Mouse (Mus musculus) liver, embryonic 16.5 days (tissue): Measurements from ENCODE around the gene Gm48551. TPM values are rescaled to one million over a fixed set of nuclear protein-coding genes. Genes with fewer than 3 reads are reported as not detected.

Experiments used
- ATAC-seq: fragments of 200-750 bp; cut with Nextera tagmentation; 2 replicates; pipeline ENCODE4 v1.8.0; 2017; ENCODE audit warnings: low read depth, mild to moderate bottlenecking, moderate number of reproducible peaks, moderate library complexity
- H3K27ac ChIP-seq: fragments of 300-500 bp; sonication (generic); 2 replicates; pipeline ENCODE4 v1.5.1; 2014; ENCODE audit warnings: mild to moderate bottlenecking, low read length
- H3K27me3 ChIP-seq: fragments of 300-500 bp; sonication (generic); 2 replicates; pipeline ENCODE4 v1.6.1; 2014; ENCODE audit warnings: low read depth, low read length, mixed read lengths; ENCODE audit not compliant: control insufficient read depth, insufficient read depth
- H3K36me3 ChIP-seq: fragments of 300-500 bp; sonication (generic); 2 replicates; pipeline ENCODE4 v1.6.1; 2014; ENCODE audit warnings: mild to moderate bottlenecking; ENCODE audit not compliant: control insufficient read depth, insufficient read depth
- H3K4me1 ChIP-seq: fragments of 300-500 bp; sonication (generic); 2 replicates; pipeline ENCODE4 v1.6.1; 2014; ENCODE audit warnings: low read depth, low read length, mixed read lengths; ENCODE audit not compliant: control insufficient read depth
- H3K4me2 ChIP-seq: fragments of 300-500 bp; sonication (generic); 2 replicates; pipeline ENCODE4 v1.6.1; 2014; ENCODE audit warnings: low read depth, low read length, mixed read lengths
- H3K4me3 ChIP-seq: fragments of 300-500 bp; sonication (generic); 2 replicates; pipeline ENCODE4 v1.5.1; 2014; ENCODE audit warnings: low read depth, mild to moderate bottlenecking, low read length
- H3K9ac ChIP-seq: fragments of 300-500 bp; sonication (generic); 2 replicates; pipeline ENCODE4 v1.6.1; 2014; ENCODE audit warnings: low read depth, low read length
- H3K9me3 ChIP-seq: fragments of 300-500 bp; sonication (generic); replicated peaks from 2 replicates; pipeline ENCODE4 v1.6.1; 2016; ENCODE audit warnings: low read length; ENCODE audit not compliant: control insufficient read depth
- WGBS: fragments of 180-500 bp; shearing (Covaris S2); extraction: QIAGEN DNeasy Blood & Tissue Kit; methylation state at CpG from one replicate; pipeline ENCODE4 v1.1.7; 2014; ENCODE audit not compliant: insufficient replicate concordance; 5-methylcytosine and 5-hydroxymethylcytosine counted together
- polyA plus RNA-seq: library from polyadenylated mRNA; unstranded; fragments of >200 nt; fragmentation: Nextera tagmentation; extraction: Ambion mirVana; gene quantifications from 2 replicates; pipeline ENCODE4 v1.2.1, GENCODE M21; 2015

Gm48551 gene
- polyA plus RNA-seq, 1 experiment from 2014 or later, result 0.55 TPM

DNA sequence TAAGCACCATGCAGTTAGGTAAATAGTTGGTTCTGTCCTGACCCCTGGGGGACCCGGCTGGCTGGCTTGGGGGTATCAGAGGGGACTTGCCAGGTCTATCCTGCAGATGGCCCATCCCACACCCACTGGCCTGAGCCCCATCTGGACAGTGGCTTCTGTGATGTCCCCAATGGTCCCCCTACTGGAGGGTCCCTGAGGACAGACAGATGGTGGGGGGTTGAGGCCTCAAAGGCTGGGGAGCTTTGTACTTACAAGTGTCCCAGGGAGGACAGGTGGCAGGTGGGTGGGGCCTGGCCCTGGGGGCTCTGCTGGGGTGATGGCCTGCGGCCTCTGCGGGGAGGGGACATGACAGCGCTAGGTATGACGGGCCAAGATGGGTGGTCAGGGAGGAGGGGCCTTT is 15.0 kb downstream of the Gm48551 start:
- no peak overlapping the region for H3K9ac ChIP-seq
- no peak overlapping the region for H3K4me3 ChIP-seq
- no peak for ATAC-seq
- no peaks in the 10 kb centered on the region for H3K9me3 ChIP-seq
- no peaks in the 10 kb centered on the region for H3K36me3 ChIP-seq
- peaks cover 3% of the 10 kb centered on the region; the same call in 1 of the 2 replicates for H3K27me3 ChIP-seq
- 83% methylated on average over 5 of the region's 5 CpGs for WGBS
- H3K4me2 ChIP-seq, result no peak overlapping the region
- H3K4me1 ChIP-seq, result peaks cover 18% of the 10 kb centered on the region
- no peak overlapping the region for H3K27ac ChIP-seq

DNA sequence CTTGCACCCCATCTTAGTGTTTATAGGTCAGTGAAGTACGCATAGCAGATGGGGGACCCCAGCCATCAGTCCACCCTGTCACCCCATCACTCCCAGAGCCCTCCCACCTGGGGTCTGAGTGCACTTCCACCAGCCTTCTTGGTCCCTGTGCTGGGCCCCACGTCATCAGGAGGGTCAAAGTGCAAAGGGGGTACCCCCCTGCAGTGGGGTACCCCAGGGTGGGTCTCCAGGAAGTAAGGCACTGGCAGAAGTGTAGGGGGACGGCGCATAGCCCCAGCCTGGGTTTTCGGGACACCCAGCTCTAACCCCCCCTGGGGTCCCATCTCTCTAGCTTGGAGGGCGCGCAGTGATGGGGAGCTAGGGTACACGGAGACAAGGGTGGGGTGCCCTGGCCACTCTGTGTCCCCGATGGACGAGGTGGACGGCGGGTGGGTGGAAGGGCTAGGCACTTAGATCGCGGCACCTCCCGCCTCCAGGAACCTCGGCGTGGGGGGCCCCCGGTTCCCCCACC is 15.6 kb downstream of the Gm48551 start:
- H3K4me2 ChIP-seq, result no peak overlapping the region
- no peaks in the 10 kb centered on the region for H3K9me3 ChIP-seq
- no peak overlapping the region for H3K9ac ChIP-seq
- H3K4me1 ChIP-seq, result peaks cover 18% of the 10 kb centered on the region
- H3K27ac ChIP-seq, result no peak overlapping the region
- H3K4me3 ChIP-seq, result no peak overlapping the region
- no peak for ATAC-seq
- 86% methylated on average over 18 of the region's 18 CpGs for WGBS
- peaks cover 8% of the 10 kb centered on the region for H3K27me3 ChIP-seq
- H3K36me3 ChIP-seq, result no peaks in the 10 kb centered on the region

DNA sequence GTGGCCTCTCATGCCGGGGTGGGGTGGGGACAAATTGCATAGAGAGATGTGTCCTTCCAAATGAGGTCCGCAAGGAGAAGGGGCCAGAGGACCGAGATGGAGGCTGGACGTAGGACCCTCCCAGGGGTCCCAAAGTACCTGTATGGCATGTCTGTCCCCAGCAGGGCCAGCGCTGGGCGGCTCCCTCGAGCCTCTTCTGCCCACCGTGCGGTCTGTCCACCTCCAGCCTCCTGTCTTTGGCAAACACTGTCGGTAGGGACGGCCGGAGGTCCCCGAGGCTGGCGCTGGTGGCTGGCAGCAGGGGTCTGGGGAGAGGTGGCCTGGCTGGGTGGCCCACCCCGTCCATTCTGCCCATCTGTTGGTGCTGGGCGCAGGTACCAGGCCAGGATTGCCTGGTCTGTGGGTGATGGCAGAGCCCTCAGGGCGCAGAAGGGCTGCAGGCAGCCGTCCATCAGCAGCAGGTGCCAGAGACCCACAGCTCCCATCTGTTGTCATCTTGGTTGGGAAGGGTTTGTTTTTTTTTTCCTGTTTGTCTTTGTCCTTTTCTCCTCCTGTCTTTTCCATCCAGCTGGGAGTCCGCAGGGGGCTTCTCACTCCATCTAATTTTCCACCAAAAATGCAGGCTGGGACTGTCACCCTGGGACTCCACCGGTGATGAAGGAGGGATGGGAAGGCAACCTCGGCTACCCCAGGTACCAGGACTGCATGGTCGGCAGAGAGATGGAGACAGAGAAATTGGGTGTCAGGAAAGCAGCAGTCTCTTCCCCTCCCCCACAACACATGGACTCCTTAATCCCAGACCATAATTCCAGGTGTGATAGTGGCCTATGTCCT is 16.3 kb downstream of the Gm48551 start:
- Histone ChIP-seq H3K4me2 (no peak overlapping the region), H3K9me3 (no peaks in the 10 kb centered on the region), H3K9ac (no peak overlapping the region), H3K4me3 (no peak overlapping the region), H3K27me3 (peaks cover 8% of the 10 kb centered on the region), H3K27ac (no peak overlapping the region), H3K36me3 (no peaks in the 10 kb centered on the region), H3K4me1 (peaks cover 18% of the 10 kb centered on the region)
- WGBS, result 66% methylated on average over 22 of the region's 22 CpGs
- ATAC-seq, result no peak

DNA sequence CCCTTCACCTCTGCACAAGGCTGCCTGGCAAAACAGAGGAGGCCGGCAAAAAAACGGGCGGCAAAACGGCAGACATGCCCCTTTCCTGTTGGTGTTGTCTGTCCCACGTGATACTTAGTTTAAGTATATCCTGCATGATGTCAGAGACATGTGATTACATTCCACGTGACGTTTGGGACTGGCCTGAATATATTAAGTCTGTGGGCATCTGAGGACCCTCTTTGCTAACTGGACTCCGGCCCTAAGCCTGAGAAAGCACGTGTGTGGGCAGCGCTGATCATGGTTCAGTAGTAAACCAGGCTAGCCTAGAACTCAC is 16.9 kb downstream of the Gm48551 start:
- 48% methylated on average over 10 of the region's 10 CpGs for WGBS

DNA sequence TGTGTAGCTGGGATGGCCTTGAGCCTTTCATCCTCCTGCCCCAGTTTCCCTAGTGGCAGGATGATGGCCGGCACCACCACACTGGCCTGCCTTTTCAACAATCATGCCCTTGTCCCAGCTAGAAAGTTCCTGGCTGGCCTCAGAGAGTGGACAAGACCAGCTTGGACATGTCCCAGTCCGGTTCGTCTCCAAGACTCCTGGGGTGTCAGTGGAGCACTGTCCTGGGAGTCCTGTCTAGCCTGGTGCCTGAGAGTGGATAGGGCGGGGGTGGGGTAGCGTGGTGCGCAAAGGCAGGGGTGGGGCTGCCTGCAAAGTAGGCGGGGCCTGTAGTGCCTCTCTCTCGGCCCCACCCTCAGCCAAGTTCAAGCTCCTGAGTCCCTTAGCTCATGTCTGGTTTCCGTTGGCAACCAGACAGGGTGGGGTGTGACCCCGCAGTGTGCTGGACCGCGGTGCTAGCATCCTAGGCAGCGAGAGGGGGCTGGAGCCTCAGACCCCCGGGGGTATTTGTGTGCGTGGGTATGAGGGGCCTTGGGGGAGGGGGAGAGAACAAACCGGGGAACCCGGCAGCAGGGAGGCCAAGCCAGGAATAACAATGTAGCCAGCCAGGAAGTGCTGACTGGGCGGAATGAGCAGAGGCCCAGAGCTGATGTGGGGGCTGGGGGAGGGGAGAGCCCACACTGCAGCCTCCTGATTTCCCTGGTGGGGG is 17.4 kb downstream of the Gm48551 start:
- no peaks in the 10 kb centered on the region for H3K9me3 ChIP-seq
- 14% methylated on average over 18 of the region's 18 CpGs for WGBS
- H3K27me3 ChIP-seq, result peaks cover 16% of the 10 kb centered on the region
- H3K4me3 ChIP-seq, result no peak overlapping the region
- peaks cover 18% of the 10 kb centered on the region for H3K4me1 ChIP-seq
- peak overlapping the region; percentile 24; the same call in 1 of the 2 replicates for H3K4me2 ChIP-seq
- H3K27ac ChIP-seq, result peak overlapping the region; percentile 61
- H3K9ac ChIP-seq, result peak overlapping the region; percentile 7; the same call in 1 of the 2 replicates
- no peaks in the 10 kb centered on the region for H3K36me3 ChIP-seq
- peak; percentile 81 for ATAC-seq

More for the DNA sequence above, 16.9 kb downstream of the Gm48551 start:
- no peak for ATAC-seq
- peak overlapping the region; percentile 61 for H3K27ac ChIP-seq
- peak overlapping the region; percentile 24; the same call in 1 of the 2 replicates for H3K4me2 ChIP-seq
- no peaks in the 10 kb centered on the region for H3K9me3 ChIP-seq
- peaks cover 18% of the 10 kb centered on the region for H3K4me1 ChIP-seq
- H3K4me3 ChIP-seq, result no peak overlapping the region
- no peak overlapping the region; the same call in 1 of the 2 replicates for H3K9ac ChIP-seq
- no peaks in the 10 kb centered on the region for H3K36me3 ChIP-seq
- peaks cover 11% of the 10 kb centered on the region for H3K27me3 ChIP-seq

DNA sequence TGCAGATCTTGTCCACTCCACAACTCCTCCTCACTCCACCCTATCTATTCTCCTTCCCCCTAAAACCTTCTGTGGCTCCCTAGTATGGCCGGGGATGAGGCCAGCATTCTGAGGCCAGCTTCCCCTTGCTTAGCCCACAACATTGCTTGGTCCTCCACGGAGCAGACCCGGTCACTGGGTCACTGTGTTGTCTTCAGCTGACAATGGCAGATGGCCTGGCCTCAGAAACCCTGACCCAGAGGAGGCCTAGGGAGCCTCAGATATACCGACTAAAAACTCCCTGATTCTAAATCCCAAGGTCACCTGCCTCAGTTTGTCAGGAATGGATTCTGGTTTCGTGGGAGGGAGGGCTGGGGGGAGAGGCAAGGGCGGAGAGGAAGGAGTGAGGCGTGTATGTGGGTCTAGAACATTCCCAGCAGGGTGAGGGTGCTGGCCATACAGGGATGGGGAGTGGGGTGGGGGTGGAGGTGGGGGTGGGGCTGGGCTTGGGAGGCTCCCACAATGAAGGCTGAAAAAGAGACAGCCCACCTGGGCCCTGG is 18.0 kb downstream of the Gm48551 start:
- peak; percentile 9; the same call in 1 of the 2 replicates for ATAC-seq
- peak overlapping the region; percentile 61 for H3K27ac ChIP-seq
- H3K4me3 ChIP-seq, result no peak overlapping the region
- WGBS, result 44% methylated on average over 7 of the region's 7 CpGs
- H3K4me1 ChIP-seq, result peaks cover 18% of the 10 kb centered on the region
- no peak overlapping the region for H3K4me2 ChIP-seq
- H3K9ac ChIP-seq, result no peak overlapping the region; the same call in 1 of the 2 replicates
- peaks cover 23% of the 10 kb centered on the region for H3K27me3 ChIP-seq
- H3K9me3 ChIP-seq, result no peaks in the 10 kb centered on the region
- H3K36me3 ChIP-seq, result no peaks in the 10 kb centered on the region

DNA sequence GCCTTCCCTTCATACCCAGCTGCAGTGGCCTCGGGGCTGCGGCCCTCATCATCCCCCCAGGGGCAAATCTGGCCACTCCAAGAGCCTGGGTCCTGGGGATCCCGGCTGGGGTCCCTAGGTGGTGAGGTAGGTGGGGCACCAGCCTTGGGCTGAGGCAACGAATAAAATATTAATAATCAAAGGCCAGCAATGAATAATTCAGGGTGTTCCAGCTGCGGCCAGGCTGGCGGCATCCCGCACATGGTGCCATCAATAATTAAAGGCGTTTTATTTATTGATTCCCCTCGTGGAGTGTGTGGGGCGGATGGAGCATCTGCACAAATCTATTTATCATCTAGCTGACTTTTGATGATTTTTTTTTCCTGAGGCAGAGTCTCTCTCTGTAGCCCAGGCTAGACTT is 19.2 kb downstream of the Gm48551 start:
- peaks cover 28% of the 10 kb centered on the region for H3K4me1 ChIP-seq
- no peaks in the 10 kb centered on the region for H3K36me3 ChIP-seq
- no peak overlapping the region for H3K4me2 ChIP-seq
- H3K9me3 ChIP-seq, result no peaks in the 10 kb centered on the region
- no peak overlapping the region for H3K9ac ChIP-seq
- no peak overlapping the region for H3K27ac ChIP-seq
- WGBS, result 74% methylated on average over 10 of the region's 10 CpGs
- peaks cover 35% of the 10 kb centered on the region for H3K27me3 ChIP-seq
- ATAC-seq, result no peak
- no peak overlapping the region for H3K4me3 ChIP-seq

DNA sequence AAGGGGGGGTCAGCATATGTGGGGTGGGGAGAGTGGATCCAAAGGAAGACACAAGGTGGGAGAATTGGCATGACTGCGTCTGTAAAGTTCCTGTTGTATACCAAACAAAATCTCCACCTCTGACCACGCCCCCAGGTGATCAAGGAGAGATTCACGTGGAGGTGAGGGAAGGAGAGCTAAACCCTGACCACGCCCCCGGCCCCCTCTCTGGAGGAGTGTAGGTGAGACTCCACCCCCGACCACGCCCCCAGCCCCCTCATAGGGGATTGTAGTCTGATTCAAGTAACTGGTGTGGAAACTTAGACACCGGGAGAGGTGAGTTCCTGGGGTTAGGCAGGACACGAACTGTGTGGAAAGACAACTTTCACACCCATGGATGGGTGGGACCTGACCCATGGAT is 19.8 kb downstream of the Gm48551 start:
- Histone ChIP-seq H3K9me3 (no peaks in the 10 kb centered on the region), H3K4me3 (no peak overlapping the region), H3K4me2 (no peak overlapping the region), H3K9ac (no peak overlapping the region), H3K36me3 (no peaks in the 10 kb centered on the region), H3K27ac (no peak overlapping the region), H3K27me3 (peaks cover 39% of the 10 kb centered on the region), H3K4me1 (peaks cover 33% of the 10 kb centered on the region)
- no peak for ATAC-seq
- WGBS, result 33% methylated on average over 9 of the region's 9 CpGs
